Comparison of ENCODE assay signal across 18 mouse cellular contexts in the genomic region with DNA sequence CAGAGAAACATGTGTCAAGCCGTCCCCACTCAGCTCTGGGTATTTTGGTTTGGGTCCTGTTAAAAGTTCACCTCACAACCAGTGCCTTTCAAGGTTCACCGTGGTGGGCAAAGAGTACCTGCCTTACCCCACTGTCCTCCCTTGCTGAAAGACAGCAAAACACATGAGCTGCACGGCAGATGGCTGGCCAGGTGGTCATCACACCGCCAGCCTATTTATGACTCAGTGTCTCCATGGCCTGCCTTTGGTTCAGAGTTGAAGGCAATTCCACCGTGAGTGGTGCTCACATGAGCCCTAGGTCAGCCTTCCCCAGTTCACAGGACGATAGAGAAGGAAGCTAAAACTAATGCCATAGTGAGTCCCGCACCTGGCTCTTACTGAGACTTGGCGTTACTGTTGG. TPM values are rescaled to one million over a fixed set of nuclear protein-coding genes. Genes with fewer than 3 reads are reported as not detected.
"Had no signal": no experiment of that assay in that cellular context is flagged by ENCODE, and none has a peak within 500 bp of the region (broad histone marks: within the 10 kb centered on the region; RNA-seq: fewer than 3 reads in every experiment).

No protein-coding gene starts in this region.

- H3K4me2 ChIP-seq: limb, embryonic 12.5 days; liver, embryonic 13.5 days; lung, embryonic 15.5 days; midbrain, embryonic 11.5 days; midbrain, embryonic 15.5 days; neural tube, embryonic 13.5 days had no signal

- H3K4me1 ChIP-seq: limb, embryonic 12.5 days; lung, embryonic 15.5 days; midbrain, embryonic 15.5 days had no signal

- DNase-seq: kidney, postnatal 10 days; kidney, postnatal 4 days; liver; liver, embryonic 13.5 days; liver, postnatal 0 days; lung, postnatal 14 days; retina, postnatal 1 day; right cerebral cortex, postnatal 25 days; thymus, adult 18-20 months; thymus, postnatal 14 days had no signal

- H3K9me3 ChIP-seq: limb, embryonic 12.5 days; liver, embryonic 13.5 days; lung, embryonic 15.5 days; megakaryocyte, embryonic 14.5 days; midbrain, embryonic 15.5 days; neural tube, embryonic 13.5 days had no signal

- H3K27me3 ChIP-seq: limb, embryonic 12.5 days; liver, embryonic 13.5 days; lung, embryonic 15.5 days; megakaryocyte, embryonic 14.5 days; midbrain, embryonic 15.5 days; neural tube, embryonic 13.5 days had no signal

- H3K27ac ChIP-seq: layer of hippocampus, adult 2 months; limb, embryonic 12.5 days; liver, embryonic 13.5 days; lung, embryonic 15.5 days; macrophage; midbrain, embryonic 15.5 days; neural tube, embryonic 13.5 days had no signal

- H3K4me3 ChIP-seq: layer of hippocampus, adult 2 months; limb, embryonic 12.5 days; liver, embryonic 13.5 days; lung, embryonic 15.5 days; megakaryocyte, embryonic 14.5 days; midbrain, embryonic 15.5 days; neural tube, embryonic 13.5 days had no signal

- ATAC-seq: liver, postnatal 0 days; midbrain, embryonic 15.5 days had no signal

- H3K9ac ChIP-seq: limb, embryonic 12.5 days; liver, embryonic 13.5 days; liver, postnatal 0 days; lung, embryonic 15.5 days; midbrain, embryonic 15.5 days; neural tube, embryonic 13.5 days had no signal

RNA-seq across cellular contexts. Expression of gene Chst5, which starts 37.7 kb away (rescaled TPM):
- polyA plus RNA-seq: liver, embryonic 13.5 days; liver, postnatal 0 days; macrophage had no signal
